Mouse (Mus musculus) c-Kit-negative CD71-positive TER-119-positive erythroid progenitor cells, embryonic 14.5 days (primary cell): Measurements from ENCODE around the gene Slc16a5.
A peak's percentile ranks its signal among the peaks of the same experiment; 100 is the strongest.

Experiments used
- DNase-seq: peaks from one replicate; pipeline ENCODE4 v3.0.0-alpha.2; 2013; ENCODE audit warnings: low read depth, low spot score

Slc16a5 gene

DNA sequence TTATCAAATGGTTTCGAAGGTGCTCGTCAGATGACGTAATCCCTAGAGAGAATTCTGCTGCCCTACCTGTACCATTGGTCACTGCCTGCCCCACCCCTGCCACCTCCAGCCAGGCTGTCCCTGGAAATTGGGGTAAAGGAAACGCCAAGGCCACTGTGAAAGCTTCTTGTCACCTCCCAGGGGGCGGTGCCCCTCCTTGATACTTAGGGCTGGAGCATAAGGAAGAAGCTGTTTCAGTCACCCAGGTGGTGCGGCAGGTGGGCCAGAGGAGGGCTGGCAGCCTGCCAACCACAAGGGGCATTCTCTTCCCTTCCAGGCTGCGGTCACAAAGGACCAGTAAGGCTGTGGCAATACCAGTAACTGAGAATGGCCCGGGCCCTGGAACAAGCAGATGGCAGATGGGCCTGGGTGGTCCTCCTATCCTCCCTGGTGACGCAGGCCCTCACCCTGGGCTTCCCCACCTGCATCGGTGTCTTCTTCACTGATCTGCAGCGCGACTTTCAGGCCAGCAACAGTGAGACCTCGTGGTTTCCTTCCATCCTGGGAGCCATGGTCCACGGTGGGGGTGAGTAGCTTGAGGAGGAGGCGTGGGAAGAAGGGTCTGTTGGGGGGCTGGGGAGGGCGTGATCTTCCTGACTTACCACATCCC lies at the start of gene Slc16a5:
Gene Slc16a5 (plus strand): TSS at position 232 of the 649 bp plus-strand sequence.
- no peak for DNase-seq

DNA sequence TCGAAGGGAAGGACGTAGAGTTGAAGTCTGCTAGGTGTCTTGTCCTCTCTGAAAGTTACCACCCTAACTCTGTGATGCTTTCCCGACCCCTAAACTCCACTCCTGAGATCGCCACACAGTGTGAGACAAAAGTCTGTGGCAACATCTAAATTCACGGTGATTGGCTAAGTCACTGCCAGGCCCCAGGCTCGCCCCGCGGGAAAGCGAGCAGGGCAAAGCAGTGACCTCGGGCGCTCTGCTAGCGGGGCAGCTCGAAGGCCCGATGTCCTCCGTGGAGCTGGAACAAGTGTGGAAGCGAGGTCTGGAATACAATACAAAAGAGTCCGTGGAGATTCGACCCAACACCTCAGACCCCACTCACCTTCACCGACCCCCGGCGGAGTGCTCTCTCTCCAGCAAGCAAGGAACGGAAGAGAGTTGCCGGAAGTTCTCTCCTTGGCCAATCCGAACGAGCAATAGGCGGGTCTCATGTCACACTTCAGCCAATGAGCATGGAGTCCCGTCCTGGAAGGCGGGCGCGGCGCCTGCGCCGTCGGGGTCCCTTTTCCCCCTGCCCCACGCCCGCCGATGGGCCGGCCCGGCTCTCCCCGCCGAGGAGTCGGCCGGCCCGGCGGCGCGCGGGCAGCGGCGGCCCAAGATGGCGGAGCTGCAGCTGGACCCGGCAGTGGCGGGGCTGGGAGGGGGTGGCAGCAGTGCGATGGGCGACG lies 42.6 kb upstream of the Slc16a5 start, which contains the start of the genes Atp5h and Kctd2:
Gene Atp5h (minus strand): TSS at position 432 of the 707 bp plus-strand sequence.
Gene Kctd2 (plus strand): TSS at position 598 of the 707 bp plus-strand sequence.
- DNase-seq, result peak; percentile 91

DNA sequence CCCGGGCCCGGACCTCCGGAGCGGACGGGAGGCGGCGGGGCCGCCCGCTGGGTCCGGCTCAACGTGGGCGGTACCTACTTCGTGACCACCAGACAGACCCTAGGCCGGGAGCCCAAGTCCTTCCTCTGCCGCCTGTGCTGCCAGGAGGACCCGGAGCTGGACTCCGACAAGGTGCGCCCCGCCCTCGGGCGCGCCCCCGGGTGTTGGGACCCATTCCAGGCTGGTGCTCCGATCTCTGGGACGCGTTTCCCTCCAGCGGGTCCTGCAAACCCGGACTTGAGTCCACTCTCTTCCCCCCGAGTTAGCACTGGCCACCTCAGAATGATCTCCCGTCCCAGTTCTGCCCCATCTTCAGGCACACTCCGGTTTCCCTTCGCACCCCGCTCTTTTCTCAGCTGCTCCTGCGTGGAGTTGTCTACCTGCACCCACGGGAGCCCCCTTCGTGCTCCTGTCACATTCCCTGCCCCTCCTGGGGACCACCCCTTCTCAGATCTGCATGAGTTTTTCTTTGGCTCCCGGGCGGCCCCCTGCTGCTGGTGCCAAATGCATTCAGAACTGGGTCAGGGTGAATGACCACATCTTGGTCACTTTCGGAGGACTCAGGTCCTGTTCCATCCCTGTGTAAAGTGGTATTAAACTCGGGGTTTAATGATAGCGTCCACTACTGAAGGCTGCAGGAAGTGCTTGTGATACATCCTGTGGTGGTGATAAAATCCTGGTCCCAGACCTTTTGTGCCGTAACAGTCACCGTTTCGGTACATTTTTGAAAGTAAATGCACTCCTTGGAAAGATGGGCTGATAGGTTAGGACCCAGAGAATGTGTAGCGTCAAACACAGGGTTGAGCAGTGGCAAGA lies 41.7 kb upstream of the Slc16a5 start:
- DNase-seq, result no peak

DNA sequence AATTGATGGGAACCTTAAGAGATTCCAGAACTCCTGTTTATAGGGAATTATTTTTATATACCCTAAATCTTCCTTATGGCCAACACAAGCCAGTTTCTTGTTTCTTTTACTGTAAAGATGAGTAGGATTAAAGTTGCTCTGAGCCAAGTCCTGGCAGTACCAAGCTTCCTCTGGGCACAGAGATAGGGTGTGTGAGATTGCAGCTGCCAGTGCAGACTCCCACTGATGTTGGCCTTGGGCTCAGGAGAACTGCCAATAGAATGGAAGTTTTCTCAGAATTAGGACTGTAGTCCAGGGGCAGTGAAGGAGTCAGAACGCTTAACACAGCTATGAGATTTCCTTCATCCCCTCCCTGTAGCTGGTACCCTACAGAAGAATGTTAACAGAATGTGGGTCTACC lies 40.9 kb upstream of the Slc16a5 start:
- DNase-seq, result no peak

DNA sequence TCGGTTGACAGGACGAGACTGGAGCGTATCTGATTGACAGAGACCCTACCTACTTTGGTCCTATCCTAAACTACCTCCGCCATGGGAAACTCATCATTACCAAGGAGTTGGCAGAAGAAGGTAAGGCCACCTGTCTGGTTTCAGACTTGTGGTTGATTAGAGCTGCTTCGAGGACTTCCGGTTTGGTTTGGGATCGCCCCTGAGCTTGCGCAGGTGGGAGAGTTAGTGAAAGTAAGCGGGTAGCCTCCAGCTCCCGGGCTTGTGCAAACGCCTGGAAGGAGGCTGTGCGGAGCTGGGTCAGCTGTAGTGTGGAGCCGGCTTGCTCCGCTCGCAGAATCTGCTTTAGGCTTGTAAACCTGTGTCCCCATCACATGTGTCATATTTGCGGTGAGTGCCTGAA lies 40.3 kb upstream of the Slc16a5 start:
- DNase-seq, result no peak

DNA sequence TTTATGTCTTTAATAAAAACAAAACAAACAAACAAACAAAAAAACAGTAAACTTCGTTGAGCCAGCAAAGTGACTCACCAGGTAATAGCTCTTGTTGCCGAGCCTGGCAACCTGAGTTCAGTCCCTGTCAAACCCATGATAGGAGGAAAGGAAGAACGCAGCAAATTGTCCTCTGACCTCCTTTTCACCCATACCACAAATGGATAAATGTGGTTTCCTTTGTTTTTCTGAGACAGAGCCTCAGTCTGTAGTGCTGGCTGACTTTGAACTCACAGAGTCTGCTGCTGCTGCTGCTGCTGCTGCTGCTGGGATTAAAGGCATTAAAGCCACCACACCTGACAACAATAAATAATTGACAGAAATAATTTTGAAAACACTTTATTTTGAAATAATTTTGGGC lies 39.2 kb upstream of the Slc16a5 start:
- no peak for DNase-seq

DNA sequence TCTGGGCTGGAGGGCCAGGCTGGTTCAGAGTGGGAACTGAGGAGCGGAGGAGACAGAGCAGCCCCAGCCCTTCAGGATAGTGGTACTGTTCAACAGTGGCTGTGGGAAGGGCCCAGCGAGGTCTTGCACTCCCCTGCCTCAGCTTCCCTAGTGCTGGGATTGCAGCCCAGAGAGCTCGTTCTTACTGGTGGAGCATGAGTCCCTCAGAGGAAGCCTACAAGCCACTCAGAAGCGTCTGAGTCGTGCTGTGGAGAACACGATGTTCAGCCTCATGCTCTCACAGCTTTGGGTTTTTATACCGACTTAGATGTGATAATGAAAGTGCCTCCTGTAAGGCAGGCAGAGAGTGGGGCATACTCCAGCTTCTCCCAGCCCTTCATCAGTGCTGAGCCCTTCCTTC lies 37.6 kb upstream of the Slc16a5 start:
- DNase-seq, result no peak

DNA sequence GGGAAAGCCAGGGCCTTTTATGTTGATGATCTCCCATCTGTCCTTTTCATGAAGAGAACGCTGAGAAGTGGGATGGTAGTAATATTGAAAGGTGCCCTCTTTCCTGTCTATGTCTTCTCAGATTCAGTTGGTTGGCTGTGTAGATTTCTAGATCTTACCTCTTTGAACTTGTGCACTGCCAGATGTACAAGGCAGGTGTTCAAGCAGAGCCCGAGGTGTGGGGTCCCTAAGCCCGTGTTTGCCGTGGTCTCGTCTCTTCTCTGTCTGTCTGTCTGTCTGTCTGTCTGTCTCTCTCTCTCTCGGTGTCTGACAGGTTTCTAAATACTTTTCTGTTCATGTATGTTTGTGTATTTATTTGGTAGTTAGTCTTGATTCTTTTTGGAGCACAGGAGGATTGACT lies 36.6 kb upstream of the Slc16a5 start:
- DNase-seq, result no peak

DNA sequence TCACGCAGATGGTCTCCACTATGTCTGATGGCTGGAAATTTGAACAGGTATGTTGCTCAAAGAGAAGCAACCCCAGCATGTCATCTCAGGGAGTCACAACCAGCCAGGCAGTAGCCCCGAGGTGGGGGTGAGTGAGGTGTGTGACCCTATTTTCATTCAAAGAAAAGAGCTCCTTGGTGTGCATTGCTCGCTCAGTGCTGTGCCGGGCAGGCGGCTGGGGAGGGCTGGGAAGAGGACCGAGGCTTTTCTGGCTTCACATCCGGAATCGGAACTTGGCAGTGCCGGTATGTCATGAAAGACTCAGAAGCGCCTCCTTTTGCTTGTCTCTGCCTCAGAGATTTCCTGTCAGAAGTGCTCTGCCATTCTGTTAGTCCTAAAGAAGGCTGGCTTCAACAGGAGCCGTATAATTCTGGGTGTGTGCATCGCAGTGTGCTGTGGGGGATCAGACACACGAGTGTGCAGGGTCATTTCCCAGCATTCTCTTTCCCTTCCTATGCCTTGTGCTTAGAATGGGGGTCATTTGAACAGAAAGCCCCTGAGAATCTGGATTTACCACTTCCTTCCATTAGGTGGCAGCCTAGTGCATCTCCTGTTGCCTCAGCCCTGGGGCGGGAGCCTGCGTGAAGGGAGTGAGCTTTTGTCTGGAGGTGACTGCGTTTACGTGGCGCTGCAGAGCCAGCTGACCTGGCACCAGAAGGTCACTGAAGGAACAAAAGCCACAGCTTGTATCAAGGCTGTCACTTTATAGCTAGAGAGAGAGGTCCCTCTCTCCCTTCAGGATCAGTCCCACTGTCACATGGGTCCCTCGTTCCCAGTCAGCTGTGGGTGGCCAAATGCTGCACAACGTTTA lies 34.6 kb upstream of the Slc16a5 start:
- no peak for DNase-seq

DNA sequence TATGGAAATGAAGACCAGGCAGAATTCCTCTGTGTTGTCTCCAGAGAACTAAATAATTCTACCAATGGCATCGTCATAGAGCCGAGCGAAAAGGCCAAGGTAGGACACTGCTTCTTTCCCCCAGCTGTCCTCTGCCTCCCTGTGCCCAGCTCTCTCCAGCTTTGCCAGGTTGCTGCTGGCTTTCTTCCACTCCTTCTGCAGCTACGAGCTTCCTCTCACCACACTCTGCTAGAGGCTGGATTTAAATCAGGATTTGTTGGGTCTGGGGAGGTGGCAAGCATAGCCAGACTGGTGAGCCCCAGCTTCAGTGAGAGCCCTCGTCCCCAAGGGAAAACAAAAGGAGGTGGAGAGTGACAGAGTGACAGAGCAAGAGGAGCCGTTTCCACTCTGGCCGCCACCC lies 33.0 kb upstream of the Slc16a5 start:
- DNase-seq, result no peak

DNA sequence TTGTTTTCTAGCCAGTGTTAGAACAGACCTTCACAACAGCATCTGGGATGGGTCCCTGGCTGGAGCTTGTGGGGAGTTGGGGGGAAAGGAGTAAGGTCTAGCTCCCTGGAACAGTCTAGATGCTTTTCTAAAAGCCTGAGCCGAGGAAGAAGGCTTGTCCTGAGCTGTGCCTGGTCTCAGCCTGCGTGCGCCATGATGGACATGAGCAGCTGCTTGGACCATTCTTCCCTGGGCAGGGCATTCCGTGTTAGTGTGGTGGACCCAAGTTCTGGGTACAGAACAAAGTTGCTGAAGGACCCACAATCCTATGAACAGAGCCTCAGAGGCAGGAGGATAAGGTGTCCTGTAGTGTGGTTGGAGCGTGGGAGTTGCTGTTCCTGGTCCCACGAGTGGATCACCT lies 31.7 kb upstream of the Slc16a5 start:
- no peak for DNase-seq

DNA sequence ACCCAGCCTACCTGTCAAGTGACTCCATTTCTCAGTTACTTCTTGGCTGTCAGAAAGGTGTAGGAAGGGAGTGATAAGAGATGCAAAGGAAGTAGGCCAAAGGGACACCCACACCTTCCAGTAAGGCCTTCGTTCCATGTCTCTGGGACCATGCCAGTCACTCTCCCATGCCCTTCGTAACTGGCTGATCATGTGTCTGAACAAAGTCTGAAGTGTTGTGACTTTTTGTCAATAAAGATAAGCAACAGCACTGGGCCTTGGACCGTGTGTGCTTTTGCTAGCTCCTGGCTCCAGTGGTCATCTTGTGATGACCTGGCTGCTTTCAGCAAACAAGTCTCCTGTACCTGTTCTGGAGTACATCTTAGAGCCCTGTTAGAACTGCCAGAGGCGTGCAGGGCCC lies 29.5 kb upstream of the Slc16a5 start:
- no peak for DNase-seq

DNA sequence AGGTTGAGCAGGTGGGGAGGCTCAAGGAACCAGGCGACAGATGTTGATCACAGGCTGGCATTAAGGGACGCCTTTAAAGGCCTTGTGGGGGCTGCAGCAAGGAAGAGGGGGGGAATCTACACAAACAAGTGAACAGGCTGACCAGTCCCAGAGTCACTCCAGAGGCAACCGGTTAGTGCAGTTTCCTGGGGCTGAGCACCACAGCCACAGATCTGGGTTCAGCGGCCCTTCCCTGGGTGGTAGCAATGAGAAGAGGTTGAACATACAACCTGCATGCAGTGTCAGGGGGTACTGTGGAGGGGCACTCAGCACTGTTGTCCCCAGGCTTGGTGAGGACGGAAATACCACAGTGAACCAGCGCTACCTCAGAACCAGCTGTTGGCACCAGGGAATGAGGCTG lies 28.9 kb upstream of the Slc16a5 start:
- DNase-seq, result no peak

DNA sequence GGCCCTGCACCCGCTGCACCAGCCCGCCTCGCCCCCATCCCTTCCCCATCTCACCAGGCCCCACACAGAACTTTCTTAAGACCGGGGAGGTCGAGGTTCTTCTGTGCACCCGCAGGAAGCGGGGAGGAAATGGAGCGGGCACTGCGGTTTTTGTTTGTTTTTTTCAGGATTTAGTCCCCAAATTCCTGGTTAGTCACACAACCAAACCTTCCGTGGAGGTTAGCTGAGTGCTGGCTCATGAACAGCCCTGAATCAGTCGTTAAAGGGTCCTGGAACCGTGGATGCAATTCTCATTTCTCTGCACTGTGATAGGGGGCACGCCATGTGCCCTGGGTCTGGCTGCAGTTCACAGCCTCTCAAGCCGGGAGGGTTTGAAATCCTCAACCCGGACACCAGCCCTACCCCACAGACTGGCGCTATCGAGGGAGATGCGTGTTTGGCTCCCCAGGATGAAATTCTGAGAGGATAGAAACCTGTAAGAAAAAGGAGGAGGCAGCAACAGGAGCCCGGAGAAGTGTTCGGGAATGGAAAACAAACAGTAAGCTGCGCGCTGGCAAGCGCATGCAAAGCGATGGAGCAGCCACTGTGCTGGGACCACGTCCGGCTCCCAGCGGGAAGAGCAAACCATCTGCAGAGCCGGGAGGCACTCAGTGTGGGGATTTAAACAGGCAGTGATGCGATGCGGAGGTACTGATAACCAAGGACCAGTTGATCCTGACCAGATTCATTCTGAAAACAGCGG lies 26.5 kb upstream of the Slc16a5 start:
- DNase-seq, result no peak

DNA sequence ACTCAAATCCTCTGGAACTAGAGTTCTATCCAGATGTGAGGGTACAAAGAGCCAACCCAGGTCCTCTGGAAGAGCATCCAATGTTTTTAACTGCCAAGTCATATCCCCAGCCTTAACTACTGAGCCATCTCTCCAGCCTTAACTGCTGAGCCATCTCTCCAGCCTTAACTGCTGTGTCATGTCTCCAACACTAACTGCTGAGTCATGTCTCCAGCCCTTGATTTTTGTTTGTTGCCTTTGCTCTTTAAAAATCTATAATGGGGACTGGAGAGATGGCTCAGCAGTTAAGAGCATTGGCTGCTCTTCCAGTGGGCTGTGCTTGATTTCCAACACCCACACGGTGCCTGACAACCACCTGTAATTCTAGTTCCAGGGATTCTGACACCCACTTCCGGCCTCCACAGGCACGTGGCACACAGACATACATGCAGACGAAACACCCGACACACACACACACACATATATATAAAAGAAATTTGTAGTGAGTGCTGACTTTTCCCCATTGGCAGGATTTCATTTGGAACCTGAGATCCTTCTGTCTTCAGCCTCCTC lies 24.6 kb upstream of the Slc16a5 start:
- no peak for DNase-seq

DNA sequence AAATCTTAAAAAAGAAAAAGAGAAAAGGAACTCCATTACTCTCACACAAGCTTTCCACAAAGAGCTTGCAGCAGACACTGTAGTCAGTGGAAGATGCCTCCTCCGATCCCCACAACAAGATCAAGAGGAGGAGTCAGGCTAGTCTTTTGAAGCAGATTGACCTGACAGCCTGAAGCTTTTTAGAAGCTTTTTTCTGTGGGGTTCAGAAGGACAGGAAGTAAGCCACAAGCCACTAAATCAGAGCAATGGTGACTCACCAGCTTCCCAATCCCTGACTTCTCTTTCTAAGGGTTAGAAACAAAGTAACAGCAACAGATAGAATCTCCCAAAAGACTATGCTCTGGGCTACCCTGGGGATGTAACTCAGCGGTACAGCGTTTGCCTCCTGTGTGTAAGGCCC lies 22.9 kb upstream of the Slc16a5 start:
- no peak for DNase-seq

DNA sequence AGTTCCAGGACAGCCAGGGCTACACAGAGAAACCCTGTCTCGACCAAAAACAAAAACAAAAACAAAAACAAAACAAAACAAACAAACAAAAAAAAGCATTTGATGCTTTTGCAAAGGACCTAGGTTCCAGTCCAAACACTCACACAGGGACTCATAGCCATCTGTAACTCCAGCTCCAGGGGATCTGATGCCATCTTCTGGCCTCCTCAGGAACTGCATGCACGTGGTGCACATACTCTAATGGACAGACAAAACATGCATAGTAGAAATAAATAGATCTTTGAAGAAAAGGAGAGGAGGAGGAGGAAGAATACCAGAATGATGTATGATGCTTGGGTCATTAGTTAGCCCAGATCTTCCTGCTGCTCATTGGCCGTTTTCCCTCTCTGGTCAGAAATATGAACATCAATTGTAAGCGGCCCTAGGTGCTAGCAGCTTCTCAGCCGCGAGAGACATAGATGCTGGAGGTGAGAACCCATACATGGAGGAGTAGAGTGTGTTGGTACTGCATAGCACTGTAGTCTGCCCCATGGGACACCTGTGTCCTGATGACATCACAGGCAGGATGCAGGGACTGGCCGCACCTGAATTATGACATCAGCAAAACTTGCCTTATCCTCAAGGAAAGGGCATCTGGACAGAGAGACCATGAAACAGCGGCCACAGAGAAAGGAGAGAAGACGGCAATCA lies 22.2 kb upstream of the Slc16a5 start, which contains the start of gene Trim80:
Gene Trim80 (plus strand): TSS at position 640 of the 690 bp plus-strand sequence.
- DNase-seq, result no peak

DNA sequence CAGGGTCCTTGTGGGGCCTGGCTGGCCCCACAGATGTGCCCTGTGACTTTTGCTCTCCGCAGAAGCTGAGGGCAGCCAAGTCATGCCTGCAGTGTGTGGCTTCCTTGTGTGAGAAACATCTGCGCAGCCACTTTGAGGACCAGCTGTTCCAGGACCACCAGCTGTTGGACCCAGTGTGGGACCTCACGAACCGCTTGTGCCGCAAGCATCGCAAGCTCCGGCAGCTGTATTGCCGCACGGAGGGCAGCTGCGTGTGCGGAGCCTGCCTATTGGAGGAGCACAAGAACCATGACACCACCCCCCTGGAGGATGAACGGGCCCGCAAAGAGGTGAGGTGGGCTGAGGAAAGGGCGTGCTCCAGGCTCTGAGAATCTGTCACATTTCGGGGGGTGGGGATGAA lies 20.9 kb upstream of the Slc16a5 start:
- DNase-seq, result no peak

DNA sequence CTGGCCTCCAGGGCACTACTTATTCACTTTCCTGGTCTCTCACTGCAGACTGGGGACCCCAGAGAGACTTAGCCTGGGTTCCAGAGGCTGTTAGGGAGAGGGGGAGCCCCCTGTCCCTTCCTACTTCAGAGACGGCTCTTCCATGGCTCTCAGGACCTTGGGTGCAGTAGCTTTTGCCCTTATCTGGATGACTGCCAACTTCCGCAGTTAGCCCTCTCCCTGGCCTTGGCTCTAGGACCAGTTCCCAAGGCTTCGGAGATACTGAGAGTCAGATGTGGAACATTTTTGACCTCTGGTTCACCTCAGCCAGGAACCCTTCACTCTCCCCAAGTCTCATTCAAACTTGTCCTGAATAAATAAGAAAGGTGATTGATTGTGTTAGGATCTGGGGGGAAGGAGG lies 15.4 kb upstream of the Slc16a5 start:
- DNase-seq, result no peak
